Mouse (Mus musculus): ENCODE measurements around the gene Tepp. TPM values are rescaled to one million over a fixed set of nuclear protein-coding genes. Genes with fewer than 3 reads are reported as not detected.

The Tepp gene
- total RNA-seq, 2 experiments from 2014 or later: not detected

DNA sequence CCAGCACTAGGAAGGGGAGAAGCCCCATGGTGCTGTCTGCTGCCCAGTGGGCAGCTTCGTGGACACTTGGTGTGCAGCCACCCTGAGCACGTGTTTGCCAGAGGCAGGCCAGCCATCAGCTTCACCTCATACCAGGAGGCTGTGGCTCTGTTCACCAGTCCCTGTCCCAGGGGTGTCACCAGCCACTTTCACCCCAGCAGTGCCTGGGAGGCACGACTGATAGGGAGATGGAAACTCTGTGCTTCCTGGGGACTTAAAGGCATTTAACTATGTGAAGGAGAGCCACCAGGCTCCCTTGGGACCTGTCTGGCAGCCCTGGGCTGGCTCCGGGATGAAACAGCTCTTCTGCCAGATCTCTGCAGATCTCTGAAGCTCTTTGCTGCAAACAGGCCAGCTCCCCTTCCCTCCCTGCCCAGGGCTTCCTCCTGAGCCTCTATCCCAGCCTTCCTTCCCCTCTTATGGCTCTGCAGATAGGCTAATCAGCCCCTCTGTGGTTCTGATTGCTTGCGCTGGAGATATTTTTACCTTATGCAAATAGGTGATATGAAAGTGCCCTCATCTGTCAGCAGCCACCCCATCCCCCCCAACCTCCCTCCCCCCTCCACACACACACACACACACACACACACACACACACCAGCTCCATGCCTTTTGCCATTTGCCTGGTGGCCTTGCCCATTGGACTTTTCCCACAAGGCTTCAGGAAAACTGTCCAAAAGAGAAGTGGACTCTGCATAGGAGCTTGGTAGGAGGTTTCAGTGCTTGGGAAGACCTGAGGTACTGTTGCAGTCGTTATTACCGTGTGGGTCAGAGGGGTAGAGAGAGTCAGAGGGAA is 50.0 kb downstream of the Tepp start:
- no peak for DNase-seq (ENCODE audit: extremely low spot score in 1 of 2, low spot score in 1 of 2)

DNA sequence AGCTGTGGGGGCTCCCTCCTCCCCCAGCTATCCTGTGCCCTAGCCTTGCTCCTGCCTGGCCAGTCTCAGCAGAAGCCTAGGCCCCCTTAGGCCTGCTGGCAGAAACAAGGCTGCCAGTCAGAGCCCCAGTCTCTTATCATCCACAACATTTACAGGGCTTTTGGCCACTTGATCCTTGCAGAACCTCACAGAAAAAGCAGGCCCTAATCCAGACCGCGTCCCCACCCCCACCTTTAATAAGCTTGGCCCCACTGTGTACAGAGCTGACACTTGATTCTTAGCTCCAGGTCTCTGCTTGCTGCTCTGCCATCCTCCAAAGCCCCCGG is 50.6 kb downstream of the Tepp start:
- DNase-seq (ENCODE audit: extremely low spot score in 1 of 2, low spot score in 1 of 2): no peak

- no peak for DNase-seq (ENCODE audit: extremely low spot score in 1 of 2, low spot score in 1 of 2)
These were observed 51.9 kb downstream of the Tepp start for GRCm38 (mm10) chr8:95362272-95362671.

GRCm38 (mm10) chr8:95363849-95364248 is 53.5 kb downstream of the Tepp start:
- no peak for DNase-seq (ENCODE audit: extremely low spot score in 1 of 2, low spot score in 1 of 2)

DNA sequence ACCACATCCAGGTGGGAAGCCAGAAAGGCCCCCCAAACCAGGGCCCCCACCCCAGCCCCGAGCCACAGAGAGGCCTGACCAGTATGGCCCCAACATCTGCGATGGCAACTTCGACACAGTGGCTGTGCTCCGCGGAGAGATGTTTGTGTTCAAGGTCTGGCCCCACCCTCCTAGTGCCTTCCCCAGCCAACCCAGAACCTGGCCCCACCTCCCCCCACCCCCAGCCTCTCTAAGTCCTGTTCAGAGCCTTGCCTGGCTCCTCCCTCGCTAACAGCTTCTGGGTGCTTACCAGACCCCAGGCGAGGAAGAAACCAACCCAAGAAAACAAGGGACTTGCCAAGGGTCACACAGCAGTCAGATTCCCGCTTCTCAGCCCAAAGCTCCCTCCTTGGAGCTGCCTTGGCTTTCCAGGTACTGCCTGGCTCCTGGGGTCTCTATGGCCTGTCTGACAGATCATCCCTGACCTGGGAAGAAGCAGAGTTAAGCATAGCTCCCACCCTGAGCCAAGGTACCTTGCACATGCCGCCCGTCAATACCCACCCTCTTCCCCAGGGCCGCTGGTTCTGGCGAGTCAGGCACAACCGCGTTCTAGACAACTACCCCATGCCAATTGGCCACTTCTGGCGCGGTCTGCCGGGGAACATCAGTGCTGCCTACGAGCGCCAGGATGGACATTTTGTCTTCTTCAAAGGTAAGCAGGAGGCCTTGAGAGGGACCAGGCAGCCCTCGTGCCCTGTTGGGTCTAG is 59.4 kb downstream of the Tepp start:
- no peak for DNase-seq (ENCODE audit: extremely low spot score in 1 of 2, low spot score in 1 of 2)

DNA sequence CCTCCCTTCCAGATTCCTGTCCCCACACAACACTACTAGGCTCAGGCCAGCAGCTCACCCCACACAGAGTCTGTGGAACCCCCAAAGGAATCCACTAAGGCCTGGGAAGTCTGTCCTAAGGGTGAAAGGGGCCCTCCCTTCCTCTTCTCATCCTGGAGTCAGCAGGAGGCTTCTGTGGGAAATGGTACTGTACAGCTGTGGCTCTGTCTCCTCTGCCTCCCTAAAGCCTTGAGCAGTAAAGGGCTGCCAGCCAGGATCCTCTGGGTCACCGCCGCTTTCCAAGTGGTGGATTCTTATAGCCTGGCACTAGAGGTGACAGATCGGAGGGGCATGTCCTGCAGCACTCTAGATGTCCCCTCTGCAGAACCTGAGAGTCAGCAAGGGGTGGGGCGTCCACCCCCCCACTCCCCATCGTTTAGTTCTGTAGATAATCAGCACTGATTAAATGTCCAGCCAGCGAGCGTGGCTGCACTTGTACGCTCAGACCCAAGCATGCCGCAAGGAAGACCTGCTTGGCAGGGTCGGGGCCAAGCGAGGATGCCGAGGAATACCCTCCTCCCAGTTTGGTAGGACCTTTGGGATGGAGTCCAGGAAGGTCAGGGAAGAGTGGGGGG is 63.1 kb downstream of the Tepp start:
- DNase-seq (ENCODE audit: extremely low spot score in 1 of 2, low spot score in 1 of 2): no peak

GRCm38 (mm10) chr8:95374429-95374828 is 64.1 kb downstream of the Tepp start:
- DNase-seq (ENCODE audit: extremely low spot score in 1 of 2, low spot score in 1 of 2): no peak

DNA sequence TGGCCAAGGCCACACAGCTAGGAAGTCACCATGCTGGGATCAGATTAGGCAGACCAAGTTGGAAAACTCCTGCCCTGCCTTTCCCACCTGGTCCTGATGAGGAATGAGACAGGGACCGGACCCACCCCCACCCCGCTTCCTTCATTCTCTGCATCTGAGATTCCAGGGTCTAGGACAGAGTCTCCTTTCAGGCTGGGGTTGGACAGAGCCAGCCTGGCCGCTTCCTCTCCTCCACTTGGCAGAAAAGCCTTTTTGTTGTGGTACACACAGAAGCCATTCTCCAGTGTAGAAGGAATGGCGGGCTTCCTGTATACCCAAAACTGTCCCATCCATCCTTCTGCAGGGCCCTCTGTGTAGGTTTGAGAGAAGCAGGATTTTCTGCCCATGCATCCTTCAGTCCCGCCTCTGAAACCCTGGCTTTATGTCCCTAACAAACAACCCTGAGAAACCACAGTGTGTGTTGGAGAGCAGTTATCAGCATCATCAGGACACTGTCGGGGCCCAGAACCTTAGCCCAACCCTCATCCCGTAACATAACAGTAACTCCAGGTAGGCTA is 65.1 kb downstream of the Tepp start:
- DNase-seq (ENCODE audit: extremely low spot score in 1 of 2, low spot score in 1 of 2): no peak

Other genes starting within 250 kb of the Tepp start
- gene Katnb1, start 229.4 kb upstream of the Tepp start, total RNA-seq (2021): 10 to 100 TPM; 40.1 to 45.4 TPM
- gene Kifc3, start 107.8 kb upstream of the Tepp start, total RNA-seq (2021): 10 to 100 TPM; 54.2 to 63.7 TPM
- 1 to 10 TPM in 1 of 2 experiments, under 1 TPM in 1; 0.86 to 1.1 TPM for gene Cngb1, start 4.0 kb upstream of the Tepp start, total RNA-seq (2021)
- 10 to 100 TPM; 15.9 to 17.4 TPM for gene Zfp319, start 21.4 kb downstream of the Tepp start, total RNA-seq (2021)
- 10 to 100 TPM; 13.7 to 15.0 TPM for gene Usb1, start 21.7 kb downstream of the Tepp start, total RNA-seq (2021)
- gene Mmp15, start 41.7 kb downstream of the Tepp start, total RNA-seq (2021): 10 to 100 TPM; 22.4 to 26.0 TPM
- 10 to 100 TPM; 57.6 to 63.5 TPM for gene Cfap20, start 124.3 kb downstream of the Tepp start, total RNA-seq (2021)
- gene Csnk2a2, start 179.5 kb downstream of the Tepp start, total RNA-seq (2021): 10 to 100 TPM; 69.8 to 70.5 TPM
- 1 to 10 TPM in 1 of 2 experiments, under 1 TPM in 1; 0.94 to 1.3 TPM for gene Ccdc113, start 223.5 kb downstream of the Tepp start, total RNA-seq (2021)